Mouse (Mus musculus) kidney, postnatal 0 days (tissue): Measurements from ENCODE around the gene Ctu2. TPM values are rescaled to one million over a fixed set of nuclear protein-coding genes. Genes with fewer than 3 reads are reported as not detected.
A peak's percentile ranks its signal among the peaks of the same experiment; 100 is the strongest.

Experiments
- ATAC-seq: fragments of 200-750 bp; cut with Nextera tagmentation; replicated peaks from 2 replicates; pipeline ENCODE4 v1.8.0; 2017; ENCODE audit warnings: low read depth, moderate number of reproducible peaks, moderate TSS enrichment, moderate library complexity; ENCODE audit not compliant: low FRiP score
- DNase-seq: peaks from one replicate; pipeline ENCODE4 v3.0.0-alpha.2; 2016; ENCODE audit warnings: low spot score
- H3K27ac ChIP-seq: fragments of 300-500 bp; sonication (generic); 2 replicates; pipeline ENCODE4 v1.5.1; 2014; ENCODE audit warnings: mild to moderate bottlenecking
- H3K27me3 ChIP-seq: fragments of 300-500 bp; sonication (generic); 2 replicates; pipeline ENCODE4 v1.6.1; 2014; ENCODE audit warnings: low read length, mixed read lengths; ENCODE audit not compliant: insufficient read depth
- H3K36me3 ChIP-seq: fragments of 300-500 bp; sonication (generic); 2 replicates; pipeline ENCODE4 v1.6.1; 2014; ENCODE audit warnings: low read length, mixed read lengths; ENCODE audit not compliant: insufficient read depth
- H3K4me1 ChIP-seq: fragments of 300-500 bp; sonication (generic); replicated peaks from 2 replicates; pipeline ENCODE4 v1.6.1; 2014; ENCODE audit warnings: antibody characterized with exemption, low read length, mixed read lengths; ENCODE audit not compliant: insufficient read depth
- H3K4me2 ChIP-seq: fragments of 300-500 bp; sonication (generic); 2 replicates; pipeline ENCODE4 v1.6.1; 2014; ENCODE audit warnings: mild to moderate bottlenecking, low read length, moderate library complexity, mixed read lengths
- H3K4me3 ChIP-seq: fragments of 300-500 bp; sonication (generic); replicated peaks from 2 replicates; pipeline ENCODE4 v1.5.1; 2014; ENCODE audit warnings: low read depth, low read length
- H3K9ac ChIP-seq: fragments of 300-500 bp; sonication (generic); 2 replicates; pipeline ENCODE4 v1.6.1; 2014; ENCODE audit warnings: low read depth, low read length
- H3K9me3 ChIP-seq: fragments of 300-500 bp; sonication (generic); replicated peaks from 2 replicates; pipeline ENCODE4 v1.6.1; 2016; ENCODE audit warnings: low read length, inconsistent platforms, mixed read lengths
- CTCF ChIP-seq: IDR thresholded peaks from 2 replicates; pipeline ENCODE4 v1.5.1; 2016; ENCODE audit warnings: antibody characterized with exemption, low read depth, mild to moderate bottlenecking, moderate library complexity
- WGBS: fragments of 180-500 bp; shearing (Covaris S2); extraction: QIAGEN DNeasy Blood & Tissue Kit; methylation state at CpG from one replicate; pipeline ENCODE4 v1.1.7; 2014; 5-methylcytosine and 5-hydroxymethylcytosine counted together
- polyA plus RNA-seq: library from polyadenylated mRNA; unstranded; fragments of >200 nt; fragmentation: Nextera tagmentation; extraction: Ambion mirVana; gene quantifications from 2 replicates; pipeline ENCODE4 v1.2.1, GENCODE M21; 2015

Ctu2 gene
- polyA plus RNA-seq, 1 experiment from 2014 or later = 44.5 TPM

DNA sequence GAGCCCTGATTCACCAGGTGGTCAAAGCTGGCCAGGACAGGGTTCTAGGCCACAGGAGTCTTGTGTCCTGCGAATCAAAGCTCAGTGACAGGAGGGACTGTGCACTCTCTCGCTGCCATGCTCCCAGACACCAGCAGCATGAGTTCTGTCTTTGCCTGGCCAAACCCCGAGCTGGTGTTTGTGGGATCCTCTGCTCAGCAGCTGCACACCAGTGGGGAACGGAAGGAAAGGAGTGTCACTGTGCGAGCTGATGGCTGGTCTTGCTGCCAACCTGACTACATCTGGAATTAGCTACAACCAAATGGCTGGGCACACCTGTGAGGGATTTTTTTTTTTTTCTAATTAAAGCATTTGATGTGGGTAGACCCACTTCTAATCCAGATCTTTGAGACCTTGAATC lies 5.3 kb upstream of the Ctu2 start:
- ATAC-seq = no peak

DNA sequence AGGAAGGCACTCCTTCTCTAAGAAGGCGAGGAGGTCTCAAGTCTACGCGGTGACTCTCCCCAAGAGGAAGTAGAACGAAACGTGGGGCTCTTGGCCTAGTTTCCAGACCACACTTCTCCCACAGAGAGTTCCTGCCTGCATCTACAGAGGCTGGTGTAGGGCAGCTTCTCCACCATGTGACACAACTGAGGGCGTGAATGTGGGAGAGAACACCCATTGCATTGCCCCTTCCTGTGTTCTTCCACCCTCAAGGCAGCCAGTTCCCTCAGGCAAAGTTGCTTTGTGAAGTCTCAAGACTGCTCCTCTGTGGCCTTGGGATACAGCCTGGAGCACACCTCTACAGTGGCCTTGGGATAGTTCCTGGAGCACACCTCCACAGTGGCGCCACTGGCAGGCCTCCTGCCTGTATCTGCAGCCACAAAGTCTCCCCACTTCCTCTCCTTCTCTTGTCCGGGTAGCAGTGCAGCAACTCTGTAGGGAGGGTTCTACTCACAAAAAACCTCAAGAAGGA lies 2.0 kb upstream of the Ctu2 start:
- no peak for TF ChIP-seq CTCF
- Histone ChIP-seq H3K9me3 (no peaks in the 10 kb centered on the region), H3K9ac (no peak overlapping the region), H3K36me3 (peaks cover 11% of the 10 kb centered on the region; the same call in 1 of the 2 replicates), H3K27ac (no peak overlapping the region), H3K27me3 (no peaks in the 10 kb centered on the region), H3K4me3 (no peak overlapping the region), H3K4me1 (peaks cover 18% of the 10 kb centered on the region), H3K4me2 (no peak overlapping the region)
- ATAC-seq (no peak), DNase-seq (no peak)
- WGBS = 87% methylated on average over 8 of the region's 8 CpGs

More for the DNA sequence above, 5.3 kb upstream of the Ctu2 start:
- TF ChIP-seq CTCF = no peak
- no peaks in the 10 kb centered on the region for H3K9me3 ChIP-seq
- no peaks in the 10 kb centered on the region for H3K27me3 ChIP-seq
- no peak overlapping the region for H3K9ac ChIP-seq
- peaks cover 30% of the 10 kb centered on the region; the same call in 1 of the 2 replicates for H3K36me3 ChIP-seq
- no peak overlapping the region for H3K27ac ChIP-seq
- peaks cover 12% of the 10 kb centered on the region for H3K4me1 ChIP-seq
- H3K4me2 ChIP-seq = no peak overlapping the region
- 82% methylated on average over 5 of the region's 5 CpGs for WGBS
- no peak overlapping the region for H3K4me3 ChIP-seq
- DNase-seq = no peak

DNA sequence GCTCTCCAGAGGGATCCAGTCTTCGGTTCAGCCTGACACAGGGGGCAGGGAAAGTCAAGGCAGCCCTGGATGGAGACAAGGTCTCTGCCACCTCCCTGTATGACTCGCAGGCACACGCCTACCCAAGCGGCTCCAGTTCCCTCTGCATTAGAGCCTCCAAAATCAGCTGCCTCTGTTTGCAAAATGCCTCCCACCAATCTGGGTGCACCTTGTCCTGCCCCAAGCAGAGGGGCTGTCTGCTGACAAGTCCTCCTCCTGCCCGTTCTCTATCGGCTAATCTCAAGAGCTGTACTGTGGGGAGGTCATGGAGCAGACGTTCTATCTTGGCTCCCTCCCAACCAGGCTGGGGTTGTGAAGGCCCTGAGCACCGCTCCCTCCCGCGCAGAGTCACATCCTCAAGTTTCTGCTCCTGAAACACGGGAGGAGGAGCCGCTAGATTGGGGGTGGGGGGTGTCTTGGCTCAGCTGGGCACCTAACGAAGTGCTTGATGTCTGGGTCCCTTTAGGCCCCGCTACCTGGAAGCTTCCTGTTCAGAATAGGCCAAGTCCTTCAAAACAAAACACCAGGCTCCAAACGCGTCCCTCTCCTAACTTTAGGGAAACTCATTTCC lies 887 bp upstream of the Ctu2 start:
- Histone ChIP-seq H3K27ac (peak overlapping the region; percentile 47), H3K27me3 (no peaks in the 10 kb centered on the region), H3K4me2 (peak overlapping the region; percentile 90), H3K9me3 (no peaks in the 10 kb centered on the region), H3K36me3 (peaks cover 18% of the 10 kb centered on the region; the same call in 1 of the 2 replicates), H3K4me1 (peaks cover 18% of the 10 kb centered on the region), H3K9ac (peak overlapping the region; percentile 75), H3K4me3 (peak overlapping the region; percentile 86)
- no peak for TF ChIP-seq CTCF
- 4% methylated on average over 16 of the region's 16 CpGs for WGBS
- ATAC-seq = no peak
- peak; percentile 57 for DNase-seq

DNA sequence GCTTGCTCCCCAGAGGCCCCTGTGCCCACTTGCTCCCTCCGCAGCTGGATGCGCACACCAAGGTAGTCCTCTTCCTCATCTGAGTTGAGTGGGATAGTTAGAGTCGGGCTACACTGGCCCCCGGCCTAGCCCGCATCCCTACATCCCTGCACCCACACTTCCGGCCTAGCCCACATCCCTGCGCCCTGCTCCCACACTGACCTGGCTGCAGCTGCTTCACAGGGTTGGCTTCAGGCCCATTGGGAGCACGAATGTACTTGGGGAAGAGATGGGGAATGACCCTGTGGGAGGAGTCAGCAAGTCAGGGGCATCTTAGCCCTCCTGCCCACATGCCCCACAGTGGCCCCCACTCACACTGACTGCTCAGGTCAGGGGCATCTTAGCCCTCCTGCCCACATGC lies 6.5 kb downstream of the Ctu2 start:
- WGBS = 93% methylated on average over 8 of the region's 8 CpGs
- Histone ChIP-seq H3K9ac (no peak overlapping the region), H3K27ac (no peak overlapping the region), H3K4me3 (no peak overlapping the region), H3K4me2 (no peak overlapping the region), H3K4me1 (no peaks in the 10 kb centered on the region), H3K27me3 (no peaks in the 10 kb centered on the region), H3K36me3 (peaks cover 68% of the 10 kb centered on the region), H3K9me3 (no peaks in the 10 kb centered on the region)
- no peak for TF ChIP-seq CTCF
- no peak for DNase-seq
- no peak for ATAC-seq

DNA sequence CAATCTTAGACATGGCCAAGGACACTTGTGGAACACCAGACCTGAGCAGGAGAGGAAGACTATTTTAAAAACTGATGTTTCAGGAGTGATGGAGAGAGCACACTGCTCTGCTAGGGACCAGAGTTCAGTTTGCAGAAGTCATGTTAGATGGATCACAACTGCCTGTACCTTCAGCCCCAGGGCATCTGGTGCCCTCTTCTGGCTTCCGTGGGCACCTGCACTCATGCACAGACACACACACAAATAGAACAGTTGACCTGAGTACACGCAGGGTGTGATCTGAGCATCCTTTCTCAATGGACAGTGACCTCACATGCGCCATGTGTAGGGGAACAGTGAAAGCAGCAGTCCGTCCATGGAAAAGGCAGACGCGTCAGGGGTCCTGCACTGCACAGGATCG lies 7.9 kb downstream of the Ctu2 start:
- ATAC-seq (no peak), DNase-seq (no peak)
- Histone ChIP-seq H3K36me3 (peaks cover 73% of the 10 kb centered on the region), H3K4me3 (no peak overlapping the region), H3K4me2 (no peak overlapping the region), H3K4me1 (no peaks in the 10 kb centered on the region), H3K9me3 (no peaks in the 10 kb centered on the region), H3K9ac (no peak overlapping the region), H3K27me3 (no peaks in the 10 kb centered on the region), H3K27ac (no peak overlapping the region)
- 96% methylated on average over 7 of the region's 7 CpGs for WGBS
- TF ChIP-seq CTCF = peak; percentile 43; the same call in 1 of the 2 replicates

DNA sequence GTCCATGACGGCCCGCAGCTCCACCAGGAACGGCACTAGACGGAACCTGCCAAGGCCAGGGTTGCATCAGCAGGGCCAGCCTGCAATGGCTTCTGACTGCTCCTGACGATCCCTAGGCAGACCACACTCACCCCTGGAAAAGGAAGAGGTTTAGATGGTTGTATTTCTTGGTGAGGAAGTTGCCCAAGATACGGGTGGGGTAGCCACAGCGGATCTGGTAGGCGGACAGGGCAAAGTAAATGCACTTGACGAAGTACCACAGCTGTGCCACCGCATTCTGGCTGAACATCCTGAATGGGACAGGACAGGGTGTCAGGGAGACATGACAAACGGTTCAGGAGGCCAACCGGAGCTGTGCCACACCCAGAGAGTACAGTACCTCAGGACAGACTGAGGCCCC lies 8.9 kb downstream of the Ctu2 start:
- Histone ChIP-seq H3K4me2 (no peak overlapping the region), H3K9ac (no peak overlapping the region), H3K9me3 (no peaks in the 10 kb centered on the region), H3K27me3 (no peaks in the 10 kb centered on the region), H3K27ac (no peak overlapping the region), H3K36me3 (peaks cover 74% of the 10 kb centered on the region), H3K4me1 (no peaks in the 10 kb centered on the region), H3K4me3 (no peak overlapping the region)
- ATAC-seq = no peak
- TF ChIP-seq CTCF = no peak
- no peak for DNase-seq
- WGBS = 84% methylated on average over 12 of the region's 12 CpGs

DNA sequence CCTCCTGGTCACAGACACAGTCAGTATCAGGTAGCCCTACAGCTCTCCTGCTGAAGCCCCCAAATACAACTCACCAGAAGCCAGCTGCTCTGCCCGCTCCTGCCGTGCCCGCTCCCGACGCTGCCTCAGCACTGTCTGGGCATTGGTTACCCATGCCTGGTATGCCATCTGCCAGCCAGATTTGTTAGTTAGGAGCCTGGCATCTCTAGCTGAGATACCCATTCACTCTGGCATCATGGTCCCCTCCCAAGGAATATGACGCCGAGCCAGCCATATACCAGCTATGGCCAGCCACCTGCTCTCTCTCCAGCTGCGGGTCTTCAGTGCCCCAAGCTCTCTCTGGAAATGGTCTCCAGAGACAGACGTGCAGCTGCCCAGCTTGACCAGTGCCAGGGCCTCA lies 12.4 kb downstream of the Ctu2 start:
- no peak for ATAC-seq
- peaks cover 75% of the 10 kb centered on the region for H3K36me3 ChIP-seq
- H3K4me3 ChIP-seq = no peak overlapping the region
- TF ChIP-seq CTCF = no peak
- no peak for DNase-seq
- H3K27me3 ChIP-seq = no peaks in the 10 kb centered on the region
- H3K4me2 ChIP-seq = no peak overlapping the region
- WGBS = 89% methylated on average over 9 of the region's 9 CpGs
- no peaks in the 10 kb centered on the region for H3K4me1 ChIP-seq
- no peak overlapping the region for H3K9ac ChIP-seq
- H3K27ac ChIP-seq = no peak overlapping the region
- H3K9me3 ChIP-seq = no peaks in the 10 kb centered on the region
